ENCODE assay signal across 43 mouse cellular contexts in the genomic region with DNA sequence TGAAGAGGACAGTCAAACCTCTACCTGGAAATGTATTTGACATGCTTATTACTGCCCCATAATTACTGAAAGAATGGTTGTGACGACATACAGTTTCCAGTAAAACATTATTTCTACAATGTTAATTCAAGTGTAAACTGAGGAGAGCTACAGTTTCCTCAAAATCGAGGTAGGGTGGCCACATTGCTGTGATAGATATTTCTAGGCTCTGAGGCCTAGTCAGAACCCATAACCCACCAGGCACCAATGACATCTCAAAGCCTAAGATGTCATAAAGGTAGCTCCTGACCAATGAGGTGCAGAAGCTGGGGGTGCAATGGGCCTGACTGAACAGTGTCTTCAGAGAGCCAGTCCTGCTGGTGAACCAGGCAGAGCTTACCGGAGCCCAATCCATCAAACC. TPM values are rescaled to one million over a fixed set of nuclear protein-coding genes. Genes with fewer than 3 reads are reported as not detected.
"Had no signal": no experiment of that assay in that cellular context is flagged by ENCODE, and none has a peak within 500 bp of the region (broad histone marks: within the 10 kb centered on the region; RNA-seq: fewer than 3 reads in every experiment).

A gene (plus strand): TSS at position 301 of the 400 bp plus-strand sequence.

- DNase-seq: heart, postnatal 10 days; heart, postnatal 14 days; heart, postnatal 36 days; heart, postnatal 4 days; kidney, adult 11 months; kidney, adult 18-20 months; kidney, adult 2 months; kidney, adult 8-10 months; kidney, adult 9 months; kidney, postnatal 10 days; kidney, postnatal 14 days; kidney, postnatal 25 days; kidney, postnatal 36 days; kidney, postnatal 4 days; layer of hippocampus, adult 9-11 months; layer of hippocampus, postnatal 36 days had no signal

- H3K4me3 ChIP-seq: heart, embryonic 10.5 days; heart, embryonic 12.5 days; heart, embryonic 13.5 days; heart, embryonic 15.5 days; hindbrain, embryonic 10.5 days; hindbrain, embryonic 12.5 days; hindbrain, embryonic 13.5 days; hindbrain, embryonic 15.5 days; intestine, embryonic 15.5 days; kidney, embryonic 15.5 days; layer of hippocampus, adult 2 months had no signal

- H3K36me3 ChIP-seq: heart, embryonic 10.5 days; heart, embryonic 12.5 days; heart, embryonic 13.5 days; heart, embryonic 15.5 days; hindbrain, embryonic 10.5 days; hindbrain, embryonic 12.5 days; hindbrain, embryonic 13.5 days; hindbrain, embryonic 15.5 days; intestine, embryonic 15.5 days; kidney, embryonic 15.5 days had no signal

- H3K27ac ChIP-seq: heart, embryonic 10.5 days; heart, embryonic 13.5 days; heart, embryonic 15.5 days; hindbrain, embryonic 10.5 days; hindbrain, embryonic 12.5 days; hindbrain, embryonic 13.5 days; hindbrain, embryonic 14.5 days; hindbrain, embryonic 15.5 days; hindbrain, postnatal 0 days; intestine, embryonic 15.5 days; kidney, embryonic 15.5 days; kidney, postnatal 0 days; layer of hippocampus, adult 2 months had no signal

- H3K4me1 ChIP-seq: heart, embryonic 10.5 days; heart, embryonic 12.5 days; heart, embryonic 13.5 days; heart, embryonic 15.5 days; hindbrain, embryonic 10.5 days; hindbrain, embryonic 12.5 days; hindbrain, embryonic 13.5 days; hindbrain, embryonic 15.5 days; intestine, embryonic 15.5 days; kidney, embryonic 15.5 days had no signal

- H3K27me3 ChIP-seq: heart, embryonic 12.5 days; heart, embryonic 13.5 days; heart, embryonic 15.5 days; hindbrain, embryonic 12.5 days; hindbrain, embryonic 13.5 days; hindbrain, embryonic 15.5 days; intestine, embryonic 15.5 days; kidney, embryonic 15.5 days had no signal

RNA-seq across cellular contexts. Expression of the gene that starts here (rescaled TPM):
- polyA plus RNA-seq: heart, embryonic 10.5 days; heart, embryonic 11.5 days; heart, embryonic 12.5 days; heart, embryonic 13.5 days; heart, embryonic 14.5 days; heart, embryonic 15.5 days; heart, embryonic 16.5 days; heart, postnatal 0 days; hindbrain, embryonic 10.5 days; hindbrain, embryonic 11.5 days; hindbrain, embryonic 12.5 days; hindbrain, embryonic 13.5 days; hindbrain, embryonic 14.5 days; hindbrain, embryonic 15.5 days; hindbrain, embryonic 16.5 days; hindbrain, postnatal 0 days; inflammation-experienced regulatory T-cells, adult 6 months; intestine, embryonic 14.5 days; intestine, embryonic 15.5 days; intestine, embryonic 16.5 days; intestine, postnatal 0 days; kidney, adult 2 months; kidney, embryonic 14.5 days; kidney, embryonic 15.5 days; kidney, embryonic 16.5 days; kidney, postnatal 0 days; large intestine, adult 2 months had no signal
